Mouse (Mus musculus): ENCODE data around the gene Slc22a23. TPM values are rescaled to one million over a fixed set of nuclear protein-coding genes. Genes with fewer than 3 reads are reported as not detected.

Slc22a23 gene
- polyA plus RNA-seq, 1 experiment from 2014 or later, result 28.0 TPM

- no peak overlapping the region for H3K9ac ChIP-seq (replicated peaks; ENCODE audit: low read length)
- DNase-seq, result no peak
- ATAC-seq (ENCODE audit: low FRiP score, low TSS enrichment), result no peak
- no peaks in the 10 kb centered on the region for H3K4me1 ChIP-seq (ENCODE audit: control insufficient read depth, insufficient read depth, low read length)
- H3K4me2 ChIP-seq (ENCODE audit: low read length), result no peak overlapping the region
- H3K4me3 ChIP-seq (replicated peaks; ENCODE audit: low read depth, low read length), result no peak overlapping the region
- no peaks in the 10 kb centered on the region for H3K9me3 ChIP-seq (ENCODE audit: control insufficient read depth, low read length)
- no peak overlapping the region for H3K27ac ChIP-seq (replicated peaks; ENCODE audit: low read depth, low read length)
- no peaks in the 10 kb centered on the region for H3K27me3 ChIP-seq (ENCODE audit: control insufficient read depth, insufficient read depth, low read length)
- 94% methylated on average over 2 of the region's 2 CpGs for WGBS
- no peaks in the 10 kb centered on the region for H3K36me3 ChIP-seq (ENCODE audit: control insufficient read depth, insufficient read depth, low read length)
Observed at GRCm38 (mm10) chr13:34312346-34313002, 32.5 kb downstream of the Slc22a23 start.

- 59% methylated on average over 2 of the region's 2 CpGs for WGBS
- H3K27me3 ChIP-seq (ENCODE audit: control insufficient read depth, insufficient read depth, low read length), result no peaks in the 10 kb centered on the region
- no peaks in the 10 kb centered on the region for H3K36me3 ChIP-seq (ENCODE audit: control insufficient read depth, insufficient read depth, low read length)
Observed at GRCm38 (mm10) chr13:34311593-34311992, 33.4 kb downstream of the Slc22a23 start.

GRCm38 (mm10) chr13:34308604-34308927 is 36.4 kb downstream of the Slc22a23 start:
- 88% methylated on average over 3 of the region's 3 CpGs for WGBS
- H3K4me1 ChIP-seq (ENCODE audit: control insufficient read depth, insufficient read depth, low read length), result peaks cover 6% of the 10 kb centered on the region; the same call in 1 of the 2 replicates
- ATAC-seq (ENCODE audit: low FRiP score, low TSS enrichment), result no peak
- H3K27me3 ChIP-seq (ENCODE audit: control insufficient read depth, insufficient read depth, low read length), result no peaks in the 10 kb centered on the region
- DNase-seq, result no peak
- H3K36me3 ChIP-seq (ENCODE audit: control insufficient read depth, insufficient read depth, low read length), result peaks cover 11% of the 10 kb centered on the region
- no peak overlapping the region for H3K4me2 ChIP-seq (ENCODE audit: low read length)
- H3K4me3 ChIP-seq (replicated peaks; ENCODE audit: low read depth, low read length), result no peak overlapping the region
- H3K9me3 ChIP-seq (ENCODE audit: control insufficient read depth, low read length), result no peaks in the 10 kb centered on the region
- H3K9ac ChIP-seq (replicated peaks; ENCODE audit: low read length), result no peak overlapping the region
- no peak overlapping the region for H3K27ac ChIP-seq (replicated peaks; ENCODE audit: low read depth, low read length)

More at GRCm38 (mm10) chr13:34311593-34311992, 33.4 kb downstream of the Slc22a23 start:
- H3K9ac ChIP-seq (replicated peaks; ENCODE audit: low read length), result no peak overlapping the region
- H3K4me1 ChIP-seq (ENCODE audit: control insufficient read depth, insufficient read depth, low read length), result peaks cover 3% of the 10 kb centered on the region; the same call in 1 of the 2 replicates
- H3K4me2 ChIP-seq (ENCODE audit: low read length), result no peak overlapping the region
- no peak overlapping the region for H3K4me3 ChIP-seq (replicated peaks; ENCODE audit: low read depth, low read length)
- no peaks in the 10 kb centered on the region for H3K9me3 ChIP-seq (ENCODE audit: control insufficient read depth, low read length)
- no peak for DNase-seq
- no peak for ATAC-seq (ENCODE audit: low FRiP score, low TSS enrichment)
- no peak overlapping the region for H3K27ac ChIP-seq (replicated peaks; ENCODE audit: low read depth, low read length)

- Histone ChIP-seq H3K36me3 (ENCODE audit: control insufficient read depth, insufficient read depth, low read length) (peaks cover 11% of the 10 kb centered on the region), H3K4me1 (ENCODE audit: control insufficient read depth, insufficient read depth, low read length) (peaks cover 6% of the 10 kb centered on the region; the same call in 1 of the 2 replicates), H3K4me3 (replicated peaks; ENCODE audit: low read depth, low read length) (no peak overlapping the region), H3K9me3 (ENCODE audit: control insufficient read depth, low read length) (no peaks in the 10 kb centered on the region), H3K27me3 (ENCODE audit: control insufficient read depth, insufficient read depth, low read length) (no peaks in the 10 kb centered on the region), H3K9ac (replicated peaks; ENCODE audit: low read length) (no peak overlapping the region), H3K4me2 (ENCODE audit: low read length) (no peak overlapping the region), H3K27ac (replicated peaks; ENCODE audit: low read depth, low read length) (no peak overlapping the region)
- DNase-seq (no peak), ATAC-seq (ENCODE audit: low FRiP score, low TSS enrichment) (no peak)
- 72% methylated on average over 7 of the region's 7 CpGs for WGBS
Observed at GRCm38 (mm10) chr13:34307696-34308603, 37.0 kb downstream of the Slc22a23 start.

DNA sequence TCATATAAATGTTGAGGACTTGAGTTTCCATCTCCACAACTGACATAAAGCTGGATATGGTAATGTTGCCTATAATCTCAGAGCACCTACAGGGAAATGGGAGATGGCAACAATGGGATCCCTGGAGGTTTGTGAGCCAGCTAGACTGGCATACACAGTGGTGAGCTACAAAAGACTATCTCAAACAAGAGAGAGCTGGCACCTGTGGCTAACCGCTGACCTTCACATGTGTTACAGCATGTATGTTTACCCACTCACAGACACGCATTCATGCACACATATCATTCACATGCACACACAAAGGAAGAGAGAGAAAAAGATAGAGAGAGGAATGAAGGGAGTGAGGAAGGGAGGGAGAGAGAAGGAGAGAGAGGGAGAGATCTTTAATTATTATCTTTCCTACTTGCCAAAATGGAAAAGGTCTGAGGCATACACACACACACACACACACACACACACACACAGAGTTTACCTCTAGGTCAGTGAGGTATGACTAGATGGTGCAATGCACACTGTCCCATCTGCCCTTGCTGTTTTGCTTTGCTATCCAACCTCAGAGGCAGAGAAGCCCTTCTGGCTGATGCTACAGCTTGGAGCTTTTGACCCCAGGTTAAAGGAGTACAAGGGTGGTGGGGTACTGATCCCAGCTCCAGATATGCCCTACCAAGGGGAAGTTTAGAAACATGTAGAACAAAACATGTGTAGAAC is 38.9 kb downstream of the Slc22a23 start:
- no peak overlapping the region for H3K4me2 ChIP-seq (ENCODE audit: low read length)
- peaks cover 9% of the 10 kb centered on the region; the same call in 1 of the 2 replicates for H3K4me1 ChIP-seq (ENCODE audit: control insufficient read depth, insufficient read depth, low read length)
- no peaks in the 10 kb centered on the region for H3K27me3 ChIP-seq (ENCODE audit: control insufficient read depth, insufficient read depth, low read length)
- H3K4me3 ChIP-seq (replicated peaks; ENCODE audit: low read depth, low read length), result no peak overlapping the region
- H3K27ac ChIP-seq (replicated peaks; ENCODE audit: low read depth, low read length), result no peak overlapping the region
- peaks cover 11% of the 10 kb centered on the region for H3K36me3 ChIP-seq (ENCODE audit: control insufficient read depth, insufficient read depth, low read length)
- no peak overlapping the region for H3K9ac ChIP-seq (replicated peaks; ENCODE audit: low read length)
- H3K9me3 ChIP-seq (ENCODE audit: control insufficient read depth, low read length), result no peaks in the 10 kb centered on the region
- WGBS, result 96% methylated on average over 2 of the region's 2 CpGs
- DNase-seq (no peak), ATAC-seq (ENCODE audit: low FRiP score, low TSS enrichment) (no peak)

DNA sequence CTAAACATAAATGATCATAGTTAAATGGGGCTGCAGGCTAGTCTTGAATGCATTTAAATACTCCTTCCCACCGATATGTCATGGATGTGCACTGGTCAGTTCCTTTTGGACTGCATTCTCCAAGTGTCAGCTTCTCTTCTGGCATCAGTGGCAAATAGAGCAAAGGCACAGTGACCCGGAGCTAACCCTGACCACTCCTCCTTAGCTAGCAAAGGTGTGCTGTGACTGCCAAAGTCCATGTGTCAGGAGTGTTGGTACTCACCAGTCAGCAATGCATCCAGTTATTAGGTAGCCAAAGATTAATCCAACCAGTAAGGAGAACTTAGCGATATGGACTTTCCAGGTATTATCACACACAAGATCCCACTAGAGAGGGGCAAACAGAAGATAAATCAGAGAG is 40.1 kb downstream of the Slc22a23 start:
- Histone ChIP-seq H3K27ac (replicated peaks; ENCODE audit: low read depth, low read length) (no peak overlapping the region), H3K9me3 (ENCODE audit: control insufficient read depth, low read length) (no peaks in the 10 kb centered on the region), H3K4me1 (ENCODE audit: control insufficient read depth, insufficient read depth, low read length) (peaks cover 9% of the 10 kb centered on the region; the same call in 1 of the 2 replicates), H3K27me3 (ENCODE audit: control insufficient read depth, insufficient read depth, low read length) (no peaks in the 10 kb centered on the region), H3K4me3 (replicated peaks; ENCODE audit: low read depth, low read length) (no peak overlapping the region), H3K4me2 (ENCODE audit: low read length) (no peak overlapping the region), H3K36me3 (ENCODE audit: control insufficient read depth, insufficient read depth, low read length) (peaks cover 11% of the 10 kb centered on the region), H3K9ac (replicated peaks; ENCODE audit: low read length) (no peak overlapping the region)
- ATAC-seq (ENCODE audit: low FRiP score, low TSS enrichment) (no peak), DNase-seq (no peak)
- 95% methylated on average over 3 of the region's 3 CpGs for WGBS

- H3K4me1 ChIP-seq (ENCODE audit: control insufficient read depth, insufficient read depth, low read length), result peaks cover 9% of the 10 kb centered on the region; the same call in 1 of the 2 replicates
- H3K4me3 ChIP-seq (replicated peaks; ENCODE audit: low read depth, low read length), result no peak overlapping the region
- no peak overlapping the region for H3K9ac ChIP-seq (replicated peaks; ENCODE audit: low read length)
- WGBS, result 72% methylated on average over 6 of the region's 6 CpGs
- H3K27me3 ChIP-seq (ENCODE audit: control insufficient read depth, insufficient read depth, low read length), result no peaks in the 10 kb centered on the region
- ATAC-seq (ENCODE audit: low FRiP score, low TSS enrichment) (no peak), DNase-seq (no peak)
- H3K4me2 ChIP-seq (ENCODE audit: low read length), result no peak overlapping the region
- peaks cover 18% of the 10 kb centered on the region for H3K36me3 ChIP-seq (ENCODE audit: control insufficient read depth, insufficient read depth, low read length)
- H3K9me3 ChIP-seq (ENCODE audit: control insufficient read depth, low read length), result no peaks in the 10 kb centered on the region
- H3K27ac ChIP-seq (replicated peaks; ENCODE audit: low read depth, low read length), result no peak overlapping the region
Observed at GRCm38 (mm10) chr13:34303386-34304016, 41.5 kb downstream of the Slc22a23 start.

DNA sequence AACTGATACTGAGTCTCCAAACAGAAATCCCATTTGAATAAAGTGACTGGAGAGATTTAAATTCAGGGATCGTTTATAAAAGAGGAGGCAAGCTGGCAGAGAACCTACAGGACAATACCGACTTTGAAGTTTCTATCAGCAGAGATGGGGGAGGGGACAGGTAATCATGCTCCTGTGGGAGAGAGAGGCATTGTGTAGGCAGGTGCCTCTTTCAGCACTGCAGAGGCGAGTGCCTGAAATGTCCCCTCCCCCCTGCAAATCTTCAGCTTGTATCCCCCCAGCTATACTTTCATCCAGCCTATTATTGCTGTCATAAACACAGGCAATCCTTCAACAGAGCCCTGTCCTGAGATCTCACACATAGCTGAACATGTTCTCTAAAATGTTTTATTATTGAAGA is 43.4 kb downstream of the Slc22a23 start:
- no peak overlapping the region for H3K9ac ChIP-seq (replicated peaks; ENCODE audit: low read length)
- 15% methylated on average over 3 of the region's 3 CpGs for WGBS
- peaks cover 26% of the 10 kb centered on the region for H3K36me3 ChIP-seq (ENCODE audit: control insufficient read depth, insufficient read depth, low read length)
- H3K4me1 ChIP-seq (ENCODE audit: control insufficient read depth, insufficient read depth, low read length), result peaks cover 6% of the 10 kb centered on the region; the same call in 1 of the 2 replicates
- no peaks in the 10 kb centered on the region for H3K9me3 ChIP-seq (ENCODE audit: control insufficient read depth, low read length)
- no peaks in the 10 kb centered on the region for H3K27me3 ChIP-seq (ENCODE audit: control insufficient read depth, insufficient read depth, low read length)
- ATAC-seq (ENCODE audit: low FRiP score, low TSS enrichment) (peak; percentile 62; the same call in 1 of the 2 replicates), DNase-seq (peak; percentile 51)
- no peak overlapping the region for H3K4me3 ChIP-seq (replicated peaks; ENCODE audit: low read depth, low read length)
- no peak overlapping the region for H3K27ac ChIP-seq (replicated peaks; ENCODE audit: low read depth, low read length)
- no peak overlapping the region for H3K4me2 ChIP-seq (ENCODE audit: low read length)

Data from midbrain, embryonic 14.5 days (tissue).